Mouse (Mus musculus) heart, adult 2 months (tissue): ENCODE data around the gene Inip. TPM values are rescaled to one million over a fixed set of nuclear protein-coding genes. Genes with fewer than 3 reads are reported as not detected.
"Not testable (repeated sequence)": the region's sequence is repeated elsewhere in the genome, so short reads cannot be mapped to it uniquely, and the experiment has no call there.

Experiments
- DNase-seq, 2 experiments: peaks; one replicate each; pipeline ENCODE4 v3.0.0; 2021
- H3K27ac ChIP-seq: fragments of 200-600 bp; 2 replicates; pipeline ENCODE4 v1.8.1; 2022
- H3K27me3 ChIP-seq: fragments of 200-500 bp; 2 replicates; pipeline ENCODE4 v1.6.1; 2012; ENCODE audit warnings: mild to moderate bottlenecking, low read length, inconsistent platforms, mixed read lengths; ENCODE audit not compliant: control insufficient read depth, insufficient read depth
- H3K36me3 ChIP-seq: fragments of 200-500 bp; 2 replicates; pipeline ENCODE4 v1.6.1; 2012; ENCODE audit warnings: low read length, inconsistent platforms; ENCODE audit not compliant: control insufficient read depth, insufficient read depth
- H3K4me1 ChIP-seq: fragments of 200-500 bp; 2 replicates; pipeline ENCODE4 v1.6.1; 2011; ENCODE audit warnings: low read length; ENCODE audit not compliant: control insufficient read depth, insufficient read depth
- H3K4me3 ChIP-seq: fragments of 200-600 bp; 2 replicates; pipeline ENCODE4 v1.8.1; 2022
- H3K79me2 ChIP-seq: fragments of 200-500 bp; replicated peaks from 2 replicates; pipeline ENCODE4 v1.6.1; 2012; ENCODE audit warnings: mild to moderate bottlenecking, inconsistent platforms, low read length, moderate library complexity, mixed read lengths; ENCODE audit not compliant: control insufficient read depth, insufficient read depth
- H3K9ac ChIP-seq: fragments of 200-500 bp; 2 replicates; pipeline ENCODE4 v1.6.1; 2012; ENCODE audit warnings: low read depth, mild to moderate bottlenecking, control low read depth, inconsistent platforms, low read length, mixed read lengths
- CTCF ChIP-seq: fragments of 200-600 bp; IDR thresholded peaks from 2 replicates; pipeline ENCODE4 v1.8.1; 2022; ENCODE audit warnings: antibody characterized with exemption, mild to moderate bottlenecking, moderate library complexity
- EP300 ChIP-seq: fragments of 200-500 bp; IDR thresholded peaks from 2 replicates; pipeline ENCODE4 v1.6.1; 2011; ENCODE audit warnings: low read depth, low read length, control low read depth; ENCODE audit not compliant: insufficient read depth
- POLR2A ChIP-seq: fragments of 200-500 bp; IDR thresholded peaks from 2 replicates; pipeline ENCODE4 v1.6.1; 2011; ENCODE audit warnings: mild to moderate bottlenecking, low read depth, low read length, control low read depth; ENCODE audit not compliant: insufficient read depth
- WGBS: fragments of 180-500 bp; shearing (Covaris S2); methylation state at CpG from one replicate; pipeline ENCODE4 v1.1.7; 2018; 5-methylcytosine and 5-hydroxymethylcytosine counted together
- intact Hi-C: fragments of 180-260 bp; cut with DNase I; formaldehyde crosslinking; loops from one replicate; pipeline ENCODE4 v1.15.1; 2025
- polyA plus RNA-seq: library from polyadenylated mRNA; depleted of rRNA; stranded (reverse); fragments of >200 nt; gene quantifications from 2 replicates; pipeline ENCODE4 v1.2.3, GENCODE M21; 2012
- total RNA-seq, 2 experiments: library from RNA; stranded (reverse); gene quantifications; 2 replicates each; pipeline ENCODE4 v1.2.3; 2021

The Inip gene
- total and polyA plus RNA-seq, 3 experiments: 6.2 to 9.8 (median 9.7) TPM

- H3K27ac ChIP-seq: no peak overlapping the region
- no peak for DNase-seq
- 61% methylated on average over 4 of the region's 4 CpGs for WGBS
- intact Hi-C loops: no loop called here
- no peak overlapping the region for H3K9ac ChIP-seq
- H3K4me3 ChIP-seq: no peak overlapping the region
- no peaks in the 10 kb centered on the region for H3K36me3 ChIP-seq
- TF ChIP-seq POLR2A: no peak
- H3K27me3 ChIP-seq: no peaks in the 10 kb centered on the region
- peaks cover 5% of the 10 kb centered on the region; the same call in 1 of the 2 replicates for H3K79me2 ChIP-seq
- peaks cover 7% of the 10 kb centered on the region for H3K4me1 ChIP-seq
These were observed 1.4 kb upstream of the Inip start for GRCm38 (mm10) chr4:59802792-59803191.

- WGBS: 80% methylated on average over 6 of the region's 6 CpGs
These were observed 718 bp upstream of the Inip start for GRCm38 (mm10) chr4:59802107-59802506.

GRCm38 (mm10) chr4:59800181-59800580, 1.2 kb downstream of the Inip start:
- intact Hi-C loops: no loop called here
- DNase-seq: no peak
- H3K27ac ChIP-seq: no peak overlapping the region
- H3K36me3 ChIP-seq: no peaks in the 10 kb centered on the region
- H3K4me1 ChIP-seq: peaks cover 2% of the 10 kb centered on the region
- H3K9ac ChIP-seq: no peak overlapping the region
- H3K27me3 ChIP-seq: no peaks in the 10 kb centered on the region
- 83% methylated on average over 5 of the region's 5 CpGs for WGBS
- H3K79me2 ChIP-seq: no peaks in the 10 kb centered on the region
- TF ChIP-seq POLR2A (no peak), CTCF (no peak), EP300 (no peak)
- H3K4me3 ChIP-seq: no peak overlapping the region

More at GRCm38 (mm10) chr4:59802107-59802506, 718 bp upstream of the Inip start:
- Histone ChIP-seq H3K4me3 (no peak overlapping the region), H3K4me1 (peaks cover 5% of the 10 kb centered on the region), H3K27ac (no peak overlapping the region), H3K27me3 (no peaks in the 10 kb centered on the region), H3K9ac (no peak overlapping the region), H3K36me3 (no peaks in the 10 kb centered on the region), H3K79me2 (peaks cover 4% of the 10 kb centered on the region; the same call in 1 of the 2 replicates)
- intact Hi-C loops: no loop called here
- DNase-seq: no peak
- TF ChIP-seq EP300: no peak
- TF ChIP-seq CTCF: no peak
- no peak for TF ChIP-seq POLR2A

- no peak overlapping the region for H3K27ac ChIP-seq
- WGBS: 74% methylated on average over 2 of the region's 2 CpGs
- no peaks in the 10 kb centered on the region for H3K4me1 ChIP-seq
- H3K27me3 ChIP-seq: no peaks in the 10 kb centered on the region
- H3K9ac ChIP-seq: no peak overlapping the region
- no peaks in the 10 kb centered on the region for H3K36me3 ChIP-seq
- H3K4me3 ChIP-seq: no peak overlapping the region
- intact Hi-C loops: no loop called here
- no peaks in the 10 kb centered on the region for H3K79me2 ChIP-seq
- no peak for DNase-seq
- TF ChIP-seq CTCF (no peak), POLR2A (no peak)
These were observed 5.5 kb downstream of the Inip start for GRCm38 (mm10) chr4:59795788-59796455.

GRCm38 (mm10) chr4:59794116-59794515, 7.3 kb downstream of the Inip start:
- 73% methylated on average over 2 of the region's 2 CpGs for WGBS
- Histone ChIP-seq H3K27ac (no peak overlapping the region), H3K36me3 (no peaks in the 10 kb centered on the region), H3K79me2 (no peaks in the 10 kb centered on the region), H3K4me3 (no peak overlapping the region), H3K27me3 (no peaks in the 10 kb centered on the region), H3K9ac (no peak overlapping the region), H3K4me1 (no peaks in the 10 kb centered on the region)
- intact Hi-C loops: no loop called here
- DNase-seq: no peak
- TF ChIP-seq CTCF: no peak
- no peak for TF ChIP-seq EP300
- no peak for TF ChIP-seq POLR2A

- not testable (repeated sequence) for DNase-seq
- 82% methylated on average over 2 of the region's 2 CpGs for WGBS
These were observed 7.8 kb downstream of the Inip start for GRCm38 (mm10) chr4:59793626-59794025.

More at GRCm38 (mm10) chr4:59793626-59794025, 7.8 kb downstream of the Inip start:
- H3K27me3 ChIP-seq, H3K36me3 ChIP-seq, intact Hi-C loops, H3K4me3 ChIP-seq, H3K27ac ChIP-seq, H3K4me1 ChIP-seq, H3K79me2 ChIP-seq, H3K9ac ChIP-seq: not testable (repeated sequence)
- peak; percentile 51 for TF ChIP-seq CTCF
